Mouse (Mus musculus) lung, postnatal 0 days (tissue): ENCODE data around the gene Cxadr. TPM values are rescaled to one million over a fixed set of nuclear protein-coding genes. Genes with fewer than 3 reads are reported as not detected.

Source experiments
- ATAC-seq: fragments of 200-750 bp; cut with Nextera tagmentation; 2 replicates; pipeline ENCODE4 v1.8.0; 2017; ENCODE audit warnings: moderate library complexity
- DNase-seq: peaks from one replicate; pipeline ENCODE4 v3.0.0-alpha.2; 2016; ENCODE audit warnings: low spot score
- H3K27ac ChIP-seq: fragments of 300-500 bp; sonication (generic); 2 replicates; pipeline ENCODE4 v1.5.1; 2014; ENCODE audit warnings: antibody characterized with exemption, mild to moderate bottlenecking, low read length, mixed read lengths
- H3K27me3 ChIP-seq: fragments of 300-500 bp; sonication (generic); replicated peaks from 2 replicates; pipeline ENCODE4 v1.6.1; 2014; ENCODE audit warnings: low read length, mixed read lengths; ENCODE audit not compliant: insufficient read depth
- H3K36me3 ChIP-seq: fragments of 300-500 bp; sonication (generic); 2 replicates; pipeline ENCODE4 v1.6.1; 2014; ENCODE audit warnings: low read length, mixed read lengths; ENCODE audit not compliant: insufficient read depth
- H3K4me1 ChIP-seq: fragments of 300-500 bp; sonication (generic); 2 replicates; pipeline ENCODE4 v1.6.1; 2014; ENCODE audit warnings: antibody characterized with exemption, low read depth, low read length, mixed read lengths; ENCODE audit not compliant: insufficient read depth
- H3K4me2 ChIP-seq: fragments of 300-500 bp; sonication (generic); replicated peaks from 2 replicates; pipeline ENCODE4 v1.6.1; 2014; ENCODE audit warnings: low read depth, mild to moderate bottlenecking, low read length, moderate library complexity, mixed read lengths
- H3K4me3 ChIP-seq: fragments of 300-500 bp; sonication (generic); 2 replicates; pipeline ENCODE4 v1.5.1; 2014; ENCODE audit warnings: low read depth, low read length
- H3K9ac ChIP-seq: fragments of 300-500 bp; sonication (generic); replicated peaks from 2 replicates; pipeline ENCODE4 v1.6.1; 2014; ENCODE audit warnings: low read depth, mild to moderate bottlenecking
- H3K9me3 ChIP-seq: fragments of 300-500 bp; sonication (generic); 2 replicates; pipeline ENCODE4 v1.6.1; 2016; ENCODE audit warnings: low read length, mixed read lengths
- CTCF ChIP-seq: IDR thresholded peaks from 2 replicates; pipeline ENCODE4 v1.5.1; 2016; ENCODE audit warnings: antibody characterized with exemption, mild to moderate bottlenecking
- EP300 ChIP-seq: IDR thresholded peaks from 2 replicates; pipeline ENCODE4 v1.6.1; 2016; ENCODE audit warnings: antibody characterized with exemption, mild to moderate bottlenecking, control low read depth
- WGBS: fragments of 180-500 bp; shearing (Covaris S2); extraction: QIAGEN DNeasy Blood & Tissue Kit; methylation state at CpG from one replicate; pipeline ENCODE4 v1.1.7; 2014; 5-methylcytosine and 5-hydroxymethylcytosine counted together
- polyA plus RNA-seq: library from polyadenylated mRNA; unstranded; fragments of >200 nt; fragmentation: Nextera tagmentation; extraction: Ambion mirVana; gene quantifications from 2 replicates; pipeline ENCODE4 v1.2.1, GENCODE M21; 2015

Cxadr gene
- polyA plus RNA-seq, 1 experiment from 2014 or later = 49.3 TPM

- Histone ChIP-seq H3K4me1 (peaks cover 3% of the 10 kb centered on the region; the same call in 1 of the 2 replicates), H3K27me3 (no peaks in the 10 kb centered on the region), H3K27ac (no peak overlapping the region), H3K9me3 (no peaks in the 10 kb centered on the region), H3K9ac (no peak overlapping the region), H3K36me3 (no peaks in the 10 kb centered on the region), H3K4me3 (peak overlapping the region; percentile 10; the same call in 1 of the 2 replicates), H3K4me2 (peak overlapping the region; percentile 31)
- 43% methylated on average over 27 of the region's 27 CpGs for WGBS
- ATAC-seq (peak; percentile 78), DNase-seq (peak; percentile 84)
- TF ChIP-seq EP300 = no peak
- TF ChIP-seq CTCF = peak; percentile 55
These were observed 24.9 kb downstream of the Cxadr start for GRCm38 (mm10) chr16:78325972-78326848.

GRCm38 (mm10) chr16:78327562-78327961 lies 26.3 kb downstream of the Cxadr start:
- Histone ChIP-seq H3K4me3 (no peak overlapping the region), H3K27me3 (no peaks in the 10 kb centered on the region), H3K36me3 (0 out of 2 replicates have a peak, but pooled peaks cover under 1% of the 10 kb centered on the region), H3K4me2 (no peak overlapping the region), H3K27ac (no peak overlapping the region), H3K9ac (no peak overlapping the region), H3K9me3 (no peaks in the 10 kb centered on the region), H3K4me1 (no peaks in the 10 kb centered on the region)
- DNase-seq = no peak
- no peak for TF ChIP-seq CTCF
- no peak for TF ChIP-seq EP300
- ATAC-seq = no peak
- 80% methylated on average over 7 of the region's 7 CpGs for WGBS

GRCm38 (mm10) chr16:78327999-78328398 lies 26.7 kb downstream of the Cxadr start:
- H3K9ac ChIP-seq = no peak overlapping the region
- no peak for ATAC-seq
- H3K4me1 ChIP-seq = no peaks in the 10 kb centered on the region
- no peak for TF ChIP-seq CTCF
- no peak for TF ChIP-seq EP300
- no peak for DNase-seq
- 73% methylated on average over 12 of the region's 12 CpGs for WGBS
- no peaks in the 10 kb centered on the region for H3K27me3 ChIP-seq
- H3K27ac ChIP-seq = no peak overlapping the region
- no peaks in the 10 kb centered on the region for H3K9me3 ChIP-seq
- 0 out of 2 replicates have a peak, but pooled peaks cover 5% of the 10 kb centered on the region for H3K36me3 ChIP-seq
- no peak overlapping the region for H3K4me3 ChIP-seq
- H3K4me2 ChIP-seq = no peak overlapping the region

GRCm38 (mm10) chr16:78337226-78337625 lies 35.9 kb downstream of the Cxadr start:
- H3K36me3 ChIP-seq = 0 out of 2 replicates have a peak, but pooled peaks cover 11% of the 10 kb centered on the region
- H3K9me3 ChIP-seq = no peaks in the 10 kb centered on the region
- H3K9ac ChIP-seq = no peak overlapping the region
- H3K27ac ChIP-seq = no peak overlapping the region
- TF ChIP-seq EP300 = no peak
- TF ChIP-seq CTCF = no peak
- H3K4me2 ChIP-seq = no peak overlapping the region
- no peak overlapping the region for H3K4me3 ChIP-seq
- 55% methylated on average over 8 of the region's 8 CpGs for whole genome bisulfite sequencing
- ATAC-seq (no peak), DNase-seq (no peak)
- H3K4me1 ChIP-seq = no peaks in the 10 kb centered on the region
- H3K27me3 ChIP-seq = no peaks in the 10 kb centered on the region

- ATAC-seq (no peak), DNase-seq (no peak)
- Histone ChIP-seq H3K9me3 (no peaks in the 10 kb centered on the region), H3K4me2 (no peak overlapping the region), H3K27ac (no peak overlapping the region), H3K4me3 (no peak overlapping the region), H3K9ac (no peak overlapping the region), H3K36me3 (no peaks in the 10 kb centered on the region), H3K4me1 (no peaks in the 10 kb centered on the region), H3K27me3 (no peaks in the 10 kb centered on the region)
- TF ChIP-seq EP300 (no peak), CTCF (no peak)
- 82% methylated on average over 4 of the region's 4 CpGs for WGBS
These were observed 40.1 kb downstream of the Cxadr start for GRCm38 (mm10) chr16:78341356-78341755.

- Histone ChIP-seq H3K4me1 (no peaks in the 10 kb centered on the region), H3K27ac (no peak overlapping the region), H3K4me2 (no peak overlapping the region), H3K9ac (no peak overlapping the region), H3K27me3 (no peaks in the 10 kb centered on the region), H3K36me3 (no peaks in the 10 kb centered on the region), H3K9me3 (no peaks in the 10 kb centered on the region), H3K4me3 (no peak overlapping the region)
- DNase-seq (no peak), ATAC-seq (no peak)
- WGBS = 95% methylated on average over 5 of the region's 5 CpGs
- TF ChIP-seq CTCF (no peak), EP300 (no peak)
These were observed 41.5 kb downstream of the Cxadr start for GRCm38 (mm10) chr16:78342767-78343166.
